Mouse (Mus musculus): ENCODE results near the gene Unc45a.

Gene Unc45a

DNA sequence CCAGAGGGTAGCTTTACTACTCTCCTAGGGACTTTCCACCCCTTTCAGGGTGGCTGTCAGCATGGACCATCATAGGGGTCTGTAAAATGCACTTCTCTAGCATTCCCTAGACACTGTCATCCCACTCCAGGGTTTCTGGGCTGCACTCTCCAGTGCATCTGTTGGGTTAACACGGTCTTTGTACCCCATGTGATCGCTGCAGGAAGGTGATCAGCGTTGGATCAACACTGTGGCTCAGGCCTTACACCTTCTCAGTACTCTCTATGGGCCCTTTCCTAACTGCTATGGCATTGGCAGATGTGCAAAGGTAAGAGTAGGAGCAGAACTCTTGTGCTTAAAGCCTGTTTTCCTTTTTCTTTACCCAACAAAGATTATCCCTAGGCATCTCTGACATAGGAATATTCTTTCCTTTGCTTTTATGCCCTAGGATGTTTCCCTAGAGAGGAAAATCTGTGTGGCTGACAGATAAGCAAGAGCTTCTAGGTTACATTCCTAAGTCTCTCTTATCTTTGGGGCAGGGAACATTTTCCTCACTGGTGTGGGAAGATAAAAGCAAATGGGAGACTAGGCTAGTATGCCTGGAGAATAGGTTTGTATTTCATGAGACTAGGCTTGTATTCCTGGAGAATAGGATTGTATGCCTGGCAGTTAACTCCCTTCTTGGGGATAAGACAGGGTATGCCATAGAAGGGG, 57.4 kb downstream of the Unc45a start:
- DNase-seq (ENCODE audit: low read depth, low spot score), result no peak

DNA sequence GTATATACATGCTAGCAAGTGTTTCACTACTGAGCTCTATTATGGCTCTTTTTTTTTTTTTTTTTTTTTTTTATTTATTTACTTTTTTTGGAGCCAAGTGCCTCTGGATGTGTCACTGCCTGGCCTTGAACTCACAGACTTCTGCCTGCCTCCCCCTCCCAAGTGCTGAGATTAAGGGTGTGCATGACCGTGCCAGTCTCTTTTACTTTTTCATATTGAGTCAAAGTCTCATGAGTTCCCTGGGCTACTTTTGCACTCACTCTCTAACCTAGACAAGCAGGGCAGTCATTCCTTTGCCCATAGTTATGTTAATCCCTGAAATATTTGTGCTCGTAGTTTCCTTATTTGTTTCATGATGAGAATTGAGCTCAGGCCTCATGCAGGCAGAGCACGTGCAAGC, 59.2 kb downstream of the Unc45a start:
- DNase-seq (ENCODE audit: low read depth, low spot score), result no peak

DNA sequence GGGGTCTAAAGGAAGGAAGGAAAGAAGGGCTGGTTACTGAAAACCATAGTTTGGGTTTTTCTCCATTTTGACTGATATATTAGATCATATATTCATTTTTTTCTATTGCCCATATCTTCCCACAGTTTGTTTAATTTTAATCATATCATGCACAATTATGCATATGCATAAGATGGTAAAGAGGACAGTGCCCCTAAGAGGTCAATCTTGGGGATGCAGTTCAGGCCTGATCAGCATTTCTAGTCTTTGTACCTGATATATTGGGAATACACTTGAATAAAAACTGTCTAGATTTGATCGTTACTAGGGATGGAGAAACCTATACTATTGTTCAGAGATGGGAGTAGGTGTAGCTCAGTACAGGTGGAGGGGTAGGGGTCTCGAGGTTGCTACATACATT, 59.8 kb downstream of the Unc45a start:
- no peak for DNase-seq (ENCODE audit: low read depth, low spot score)

DNA sequence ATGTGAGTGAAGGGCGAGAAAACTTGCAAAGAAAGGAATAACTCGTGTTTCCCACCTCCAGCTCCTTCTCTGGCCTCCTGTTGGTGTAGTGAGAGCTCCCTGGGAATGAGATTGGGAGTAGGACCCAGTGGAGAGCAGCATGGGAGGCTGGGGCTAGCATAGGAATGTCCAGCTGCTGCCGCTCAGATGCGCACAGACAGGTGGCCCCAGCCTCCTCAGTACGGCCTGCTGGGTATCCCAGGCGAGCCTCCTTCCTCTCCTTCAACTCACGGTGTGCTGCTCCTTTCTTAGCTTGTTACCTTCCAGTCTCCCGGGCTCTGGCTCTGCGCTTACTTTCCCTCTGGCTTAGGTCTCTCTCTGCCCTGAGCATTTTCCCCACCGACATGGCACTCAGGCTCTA, 60.8 kb downstream of the Unc45a start:
- no peak for DNase-seq (ENCODE audit: low read depth, low spot score)

DNA sequence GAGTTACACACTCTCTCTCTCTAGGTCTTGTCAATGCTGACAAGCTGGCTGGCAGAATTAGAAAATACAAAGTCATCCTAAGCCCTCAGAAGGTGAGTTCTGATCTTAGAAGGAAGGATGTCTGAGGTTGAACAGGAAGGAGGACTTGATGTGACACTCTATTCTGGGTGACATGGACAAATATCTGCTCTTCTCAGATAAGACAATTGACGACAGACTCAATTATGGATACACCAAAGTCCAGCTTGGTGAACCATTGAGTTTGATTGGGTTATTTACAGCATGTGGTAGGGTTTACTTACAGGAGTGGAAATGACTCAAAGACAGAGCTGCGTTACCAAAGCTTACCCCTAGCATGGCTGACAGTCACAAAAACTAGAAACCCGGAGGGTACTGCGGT, 64.4 kb downstream of the Unc45a start:
- no peak for DNase-seq (ENCODE audit: low read depth, low spot score)
